19 mouse cellular contexts compared by ENCODE assay signal in genomic region chr4:114460401-114460800, GRCm38 (mm10). TPM values are rescaled to one million over a fixed set of nuclear protein-coding genes. Genes with fewer than 3 reads are reported as not detected.
DNase-seq lines count a peak whose midpoint lies in the region; ATAC-seq and TF ChIP-seq lines count a peak whose summit lies in the region.
"Had no signal": no experiment of that assay in that cellular context is flagged by ENCODE, and none has a peak within 500 bp of the region (broad histone marks: within the 10 kb centered on the region; RNA-seq: fewer than 3 reads in every experiment).

No protein-coding gene starts in this region.

- peaks cover 20% of the 10 kb centered on the region for H3K27me3 ChIP-seq in heart, embryonic 13.5 days (replicated peaks)
- H3K27me3 ChIP-seq in heart, postnatal 0 days (ENCODE audit: control insufficient read depth, insufficient read depth, low read length): no peaks in the 10 kb centered on the region
- H3K27me3 ChIP-seq in midbrain, embryonic 16.5 days (ENCODE audit: control insufficient read depth, insufficient read depth, low read depth, low read length): no peaks in the 10 kb centered on the region
- H3K27me3 ChIP-seq: embryonic facial prominence, embryonic 15.5 days; hindbrain, embryonic 15.5 days had no signal

- peaks cover 20% of the 10 kb centered on the region for H3K4me1 ChIP-seq in heart, embryonic 13.5 days
- peaks cover 52% of the 10 kb centered on the region for H3K4me1 ChIP-seq in heart, postnatal 0 days (ENCODE audit: control insufficient read depth, insufficient read depth)
- no peaks in the 10 kb centered on the region for H3K4me1 ChIP-seq in midbrain, embryonic 16.5 days (ENCODE audit: control insufficient read depth, insufficient read depth, low read length)
- H3K4me1 ChIP-seq: embryonic facial prominence, embryonic 15.5 days; hindbrain, embryonic 15.5 days had no signal

- no peaks in the 10 kb centered on the region for H3K36me3 ChIP-seq in heart, embryonic 13.5 days
- H3K36me3 ChIP-seq in heart, postnatal 0 days (replicated peaks; ENCODE audit: control insufficient read depth, insufficient read depth, low read length): no peaks in the 10 kb centered on the region
- no peaks in the 10 kb centered on the region for H3K36me3 ChIP-seq in midbrain, embryonic 16.5 days (ENCODE audit: control insufficient read depth, insufficient read depth, low read length)
- H3K36me3 ChIP-seq: embryonic facial prominence, embryonic 15.5 days; forebrain, embryonic 10.5 days; hindbrain, embryonic 15.5 days; limb, embryonic 13.5 days had no signal

- H3K27ac ChIP-seq in heart, embryonic 13.5 days (replicated peaks): peak overlapping the region; percentile 58
- H3K27ac ChIP-seq in heart, postnatal 0 days (ENCODE audit: low read depth): peak overlapping the region; percentile 93
- H3K27ac ChIP-seq in midbrain, embryonic 16.5 days (ENCODE audit: low read length): no peak overlapping the region
- H3K27ac ChIP-seq: embryonic facial prominence, embryonic 15.5 days; forebrain, embryonic 10.5 days; hindbrain, embryonic 15.5 days; limb, embryonic 13.5 days; liver, embryonic 14.5 days had no signal

- ATAC-seq in heart, embryonic 13.5 days (ENCODE audit: extremely low read depth, insufficient number of reproducible peaks, low FRiP score, low TSS enrichment): no peak
- ATAC-seq in heart, postnatal 0 days (ENCODE audit: insufficient read depth, low read depth): peak; percentile 90
- ATAC-seq in midbrain, embryonic 16.5 days: no peak
- ATAC-seq: intestine, postnatal 0 days; lung, postnatal 0 days had no signal

- H3K4me2 ChIP-seq in heart, embryonic 13.5 days: no peak overlapping the region
- H3K4me2 ChIP-seq in heart, postnatal 0 days (ENCODE audit: low read depth, low read length): no peak overlapping the region
- H3K4me2 ChIP-seq in midbrain, embryonic 16.5 days (ENCODE audit: low read length): no peak overlapping the region
- H3K4me2 ChIP-seq: embryonic facial prominence, embryonic 15.5 days; hindbrain, embryonic 15.5 days; limb, embryonic 13.5 days had no signal

- peak; percentile 99 for TF ChIP-seq EP300 in heart, postnatal 0 days (IDR thresholded peaks at IDR 0.05; ENCODE audit: low read depth)

- no peak overlapping the region for H3K4me3 ChIP-seq in heart, embryonic 13.5 days
- H3K4me3 ChIP-seq in heart, postnatal 0 days (ENCODE audit: low read depth, low read length): no peak overlapping the region
- H3K4me3 ChIP-seq in midbrain, embryonic 16.5 days (ENCODE audit: low read depth, low read length): no peak overlapping the region
- H3K4me3 ChIP-seq: embryonic facial prominence, embryonic 15.5 days; forebrain, embryonic 10.5 days; hindbrain, embryonic 15.5 days; limb, embryonic 13.5 days had no signal

- intact Hi-C loops in heart, postnatal 25 days (cut with DNase I): loop anchor here (2.0 to 5.0 kb wide), 2 partner anchors 40 to 172 kb away; no protein-coding TSS in a partner anchor

- H3K9me3 ChIP-seq in heart, embryonic 13.5 days: no peaks in the 10 kb centered on the region
- H3K9me3 ChIP-seq in heart, postnatal 0 days (replicated peaks; ENCODE audit: control insufficient read depth, low read length): no peaks in the 10 kb centered on the region
- no peaks in the 10 kb centered on the region for H3K9me3 ChIP-seq in midbrain, embryonic 16.5 days (replicated peaks; ENCODE audit: control insufficient read depth, low read length, poor library complexity, severe bottlenecking)
- H3K9me3 ChIP-seq: embryonic facial prominence, embryonic 15.5 days; forebrain, embryonic 10.5 days; hindbrain, embryonic 15.5 days; limb, embryonic 13.5 days had no signal

- WGBS in heart, embryonic 13.5 days: 48% methylated on average over 5 of the region's 5 CpGs
- 28% methylated on average over 5 of the region's 5 CpGs for WGBS in heart, postnatal 0 days
- 77% methylated on average over 5 of the region's 5 CpGs for WGBS in midbrain, embryonic 16.5 days

- TF ChIP-seq CTCF in heart, postnatal 0 days (IDR thresholded peaks at IDR 0.05; ENCODE audit: low read depth): no peak

- DNase-seq in heart, postnatal 25 days (ENCODE audit: low spot score): no peak
- DNase-seq in right cerebral cortex, adult 2 months (ENCODE audit: low spot score in 2 of 2): peak; percentile 61 to 68
- DNase-seq in right cerebral cortex, postnatal 14 days: no peak
- DNase-seq in heart, postnatal 0 days (ENCODE audit: low spot score): peak; percentile 93
- DNase-seq in right cerebral cortex, postnatal 36 days (ENCODE audit: low spot score in 2 of 2): peak; percentile 62 to 87
- DNase-seq in B cell, adult 2 months: no peak
- DNase-seq: embryo, embryonic 11 days; midbrain, embryonic 14.5 days; thymus, adult 18-20 months had no signal

- H3K9ac ChIP-seq in heart, embryonic 13.5 days: no peak overlapping the region
- no peak overlapping the region for H3K9ac ChIP-seq in heart, postnatal 0 days (replicated peaks; ENCODE audit: low read depth, low read length)
- H3K9ac ChIP-seq in midbrain, embryonic 16.5 days (ENCODE audit: low read depth, low read length): no peak overlapping the region
- H3K9ac ChIP-seq: embryonic facial prominence, embryonic 15.5 days; hindbrain, embryonic 15.5 days; limb, embryonic 13.5 days; liver, embryonic 14.5 days had no signal

RNA-seq across cellular contexts. Expression of gene Trabd2b, which starts 53.9 kb away (rescaled TPM):
- 1.2 and 1.7 TPM in 2 replicates for polyA plus RNA-seq in heart, embryonic 13.5 days (2015; fragmentation: Nextera tagmentation; extraction: Ambion mirVana)
- total RNA-seq in heart, postnatal 25 days (2021): 10 to 100 TPM; 53.5 to 62.8 TPM
- 8.5 and 10.5 TPM in 2 replicates for total RNA-seq in heart, postnatal 0 days (2014; rRNA removed; ENCODE audit: low replicate concordance)
- polyA plus RNA-seq in heart, postnatal 0 days (2015; fragmentation: Nextera tagmentation; extraction: Ambion mirVana): 4.2 and 4.5 TPM in 2 replicates
- polyA plus RNA-seq in midbrain, embryonic 16.5 days (2015; fragmentation: Nextera tagmentation; extraction: Ambion mirVana): 0.32 and 0.58 TPM in 2 replicates
- total RNA-seq: MEL had no signal

Comparison
In these comparisons a context has a peak if more than half of its experiments do, and no peak if none do; other contexts are left out.
1. DNase-seq: peak in right cerebral cortex, adult 2 months (2 of 2), heart, postnatal 0 days (single experiment) and right cerebral cortex, postnatal 36 days (2 of 2); none in heart, postnatal 25 days (single experiment), right cerebral cortex, postnatal 14 days (single experiment) and B cell, adult 2 months (0 of 2).